ENCODE assay signal across 10 mouse cellular contexts in genomic region chr5:114418541-114418940, GRCm38 (mm10). TPM values are rescaled to one million over a fixed set of nuclear protein-coding genes. Genes with fewer than 3 reads are reported as not detected.
A peak's percentile ranks its signal among the peaks of the same experiment; 100 is the strongest.
DNase-seq lines count a peak whose midpoint lies in the region; ATAC-seq and TF ChIP-seq lines count a peak whose summit lies in the region.
"Had no signal": no experiment of that assay in that cellular context is flagged by ENCODE, and none has a peak within 500 bp of the region (broad histone marks: within the 10 kb centered on the region; RNA-seq: fewer than 3 reads in every experiment).

No protein-coding gene starts in this region.

- H3K4me1 ChIP-seq in cerebellum, adult 2 months (ENCODE audit: control insufficient read depth, insufficient read depth, low read length), result no peaks in the 10 kb centered on the region
- peaks cover 24% of the 10 kb centered on the region for H3K4me1 ChIP-seq in E14TG2a.4 (replicated peaks; ENCODE audit: low read depth, low read length)

- WGBS in cerebellum, adult 2 months, result 78% methylated on average over 8 of the region's 8 CpGs

- peak; percentile 43; the same call in 1 of the 2 replicates for TF ChIP-seq CTCF in cerebellum, adult 2 months (IDR thresholded peaks at IDR 0.05; ENCODE audit: borderline replicate concordance, insufficient read depth, low read depth, low read length)
- peak; percentile 68 for TF ChIP-seq CTCF in layer of hippocampus, adult 2 months (conservative IDR thresholded peaks at IDR 0.05)
- peak; percentile 43 for TF ChIP-seq CTCF in E14TG2a.4 (conservative IDR thresholded peaks at IDR 0.05; ENCODE audit: low read length)

- H3K4me3 ChIP-seq in cerebellum, adult 2 months (replicated peaks; ENCODE audit: insufficient read depth, low read depth, low read length), result no peak overlapping the region
- H3K4me3 ChIP-seq in layer of hippocampus, adult 2 months, result no peak overlapping the region
- no peak overlapping the region for H3K4me3 ChIP-seq in E14TG2a.4 (replicated peaks; ENCODE audit: low read length)
- H3K4me3 ChIP-seq: midbrain, embryonic 12.5 days had no signal

- DNase-seq in cerebellum, adult 2 months, result no peak
- DNase-seq in cerebellum, adult 11-12 months, result no peak
- no peak for DNase-seq in layer of hippocampus, adult 2 months (ENCODE audit: low spot score in 2 of 2)
- no peak for DNase-seq in layer of hippocampus, adult 18-20 months (ENCODE audit: low spot score in 2 of 2)
- no peak for DNase-seq in adrenal gland, postnatal 4 days (ENCODE audit: low spot score in 2 of 2)
- no peak for DNase-seq in spleen, postnatal 10 days (ENCODE audit: low spot score in 2 of 2)
- DNase-seq: gastrocnemius, postnatal 36 days had no signal

- H3K27ac ChIP-seq in cerebellum, adult 2 months (ENCODE audit: insufficient read depth, low read length), result no peak overlapping the region
- no peak overlapping the region for H3K27ac ChIP-seq in layer of hippocampus, adult 2 months
- H3K27ac ChIP-seq: midbrain, embryonic 12.5 days had no signal

- peak; percentile 63; the same call in 1 of the 2 replicates for ATAC-seq in megakaryocyte progenitor cell, adult 5-6 weeks (replicated peaks; ENCODE audit: poor library complexity)

- no peaks in the 10 kb centered on the region for H3K27me3 ChIP-seq in cerebellum, adult 2 months (ENCODE audit: control insufficient read depth, insufficient read depth, low read length)
- H3K27me3 ChIP-seq in E14TG2a.4 (ENCODE audit: insufficient read depth, low read length), result no peaks in the 10 kb centered on the region
- H3K27me3 ChIP-seq: midbrain, embryonic 12.5 days had no signal

- peaks cover 80% of the 10 kb centered on the region for H3K36me3 ChIP-seq in E14TG2a.4 (ENCODE audit: insufficient read depth, low read length)

- TF ChIP-seq POLR2A in cerebellum, adult 2 months (IDR thresholded peaks at IDR 0.05; ENCODE audit: borderline replicate concordance, insufficient read depth, low read length), result no peak

- no peaks in the 10 kb centered on the region for H3K9me3 ChIP-seq in E14TG2a.4 (ENCODE audit: low read length)
- H3K9me3 ChIP-seq: midbrain, embryonic 12.5 days had no signal

RNA-seq across cellular contexts. Expression of gene Mmab, which starts 25.3 kb away (rescaled TPM):
- polyA plus RNA-seq in cerebellum, adult 2 months (2012; rRNA removed), result 16.9 and 19.2 TPM in 2 replicates
- 10 to 100 TPM; 18.6 to 20.4 TPM for total RNA-seq in layer of hippocampus, adult 2 months (2021)
- total RNA-seq in layer of hippocampus, adult 18-20 months (2021), result 10 to 100 TPM; 21.7 to 22.2 TPM
- 5.6 and 8.2 TPM in 2 replicates for total RNA-seq in megakaryocyte progenitor cell, adult 5-6 weeks (2015)
- 14.4 and 20.6 TPM in 2 replicates for total RNA-seq in megakaryocyte progenitor cell, adult 5-6 weeks (2017)
- 10 to 100 TPM; 18.1 to 18.2 TPM for total RNA-seq in adrenal gland, postnatal 4 days (2021)

RNA-seq across cellular contexts. Expression of gene Mvk, which starts 25.5 kb away (rescaled TPM):
- polyA plus RNA-seq in cerebellum, adult 2 months (2012; rRNA removed), result 37.1 and 38.8 TPM in 2 replicates
- total RNA-seq in layer of hippocampus, adult 2 months (2021), result 10 to 100 TPM; 24.8 to 25.7 TPM
- 10 to 100 TPM; 25.4 to 27.3 TPM for total RNA-seq in layer of hippocampus, adult 18-20 months (2021)
- total RNA-seq in megakaryocyte progenitor cell, adult 5-6 weeks (2015), result 3.2 and 7.0 TPM in 2 replicates
- 8.1 and 8.6 TPM in 2 replicates for total RNA-seq in megakaryocyte progenitor cell, adult 5-6 weeks (2017)
- total RNA-seq in adrenal gland, postnatal 4 days (2021), result 10 to 100 TPM; 21.5 to 23.6 TPM

RNA-seq across cellular contexts. Expression of gene Ube3b, which starts 38.1 kb away (rescaled TPM):
- polyA plus RNA-seq in cerebellum, adult 2 months (2012; rRNA removed), result 62.9 and 63.9 TPM in 2 replicates
- total RNA-seq in layer of hippocampus, adult 2 months (2021), result 10 to 100 TPM; 80.8 to 85.6 TPM
- total RNA-seq in layer of hippocampus, adult 18-20 months (2021), result 10 to 100 TPM; 76.2 to 79.2 TPM
- total RNA-seq in megakaryocyte progenitor cell, adult 5-6 weeks (2015), result 26.5 and 26.6 TPM in 2 replicates
- total RNA-seq in megakaryocyte progenitor cell, adult 5-6 weeks (2017), result 16.7 and 18.5 TPM in 2 replicates
- total RNA-seq in adrenal gland, postnatal 4 days (2021), result 10 to 100 TPM; 65.4 to 72.7 TPM

RNA-seq across cellular contexts. Expression of gene Kctd10, which starts 38.2 kb away (rescaled TPM):
- polyA plus RNA-seq in cerebellum, adult 2 months (2012; rRNA removed), result 42.5 and 44.3 TPM in 2 replicates
- total RNA-seq in layer of hippocampus, adult 2 months (2021), result 10 to 100 TPM; 51.5 to 51.7 TPM
- total RNA-seq in layer of hippocampus, adult 18-20 months (2021), result 10 to 100 TPM; 56.9 to 57.8 TPM
- total RNA-seq in megakaryocyte progenitor cell, adult 5-6 weeks (2015), result 17.8 and 19.8 TPM in 2 replicates
- 35.8 and 38.6 TPM in 2 replicates for total RNA-seq in megakaryocyte progenitor cell, adult 5-6 weeks (2017)
- total RNA-seq in adrenal gland, postnatal 4 days (2021), result 10 to 100 TPM; 77.9 to 82.8 TPM
